ENCODE assay signal across 8 mouse cellular contexts in the genomic region with DNA sequence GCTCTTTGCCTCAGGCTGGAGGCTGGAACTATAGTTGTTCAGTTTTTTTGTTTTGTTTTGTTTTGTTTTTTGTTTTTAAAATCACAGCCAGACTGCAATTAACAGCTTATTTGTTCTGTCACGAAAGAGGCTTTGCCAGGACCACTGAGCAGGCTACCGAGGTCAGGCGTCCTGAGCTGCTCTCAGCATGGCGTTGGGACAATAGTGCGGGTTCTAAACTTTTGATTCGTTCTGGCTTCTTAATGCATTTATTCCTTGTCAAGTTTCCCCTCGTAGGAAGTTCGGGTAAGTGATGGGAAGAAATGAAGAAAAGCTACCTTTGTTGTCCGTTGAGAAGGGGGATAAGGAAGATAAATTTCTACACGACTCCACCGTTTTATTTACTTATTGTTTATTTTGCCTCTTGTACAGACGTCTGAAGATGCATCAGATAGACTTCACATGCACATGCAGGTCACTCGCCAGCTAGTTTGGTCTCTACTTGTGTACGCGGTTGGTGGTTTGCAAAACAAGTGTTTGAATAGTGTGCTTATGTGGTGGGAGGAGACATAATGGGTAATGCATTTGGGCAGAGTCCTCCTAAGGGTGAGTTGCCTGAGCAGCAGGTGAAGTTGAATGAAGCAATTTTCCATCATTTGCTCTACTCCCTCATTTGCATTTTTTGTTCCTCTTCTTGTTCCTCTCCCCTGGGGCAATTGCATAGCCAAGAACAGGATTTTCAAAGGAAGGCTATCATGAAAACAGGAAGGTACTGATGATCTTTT. TPM values are rescaled to one million over a fixed set of nuclear protein-coding genes. Genes with fewer than 3 reads are reported as not detected.
DNase-seq lines count a peak whose midpoint lies in the region; ATAC-seq and TF ChIP-seq lines count a peak whose summit lies in the region.

No protein-coding gene starts in this region.

- H3K36me3 ChIP-seq in liver, embryonic 11.5 days (ENCODE audit: control insufficient read depth, insufficient read depth, low read length): no peaks in the 10 kb centered on the region
- H3K36me3 ChIP-seq in embryonic facial prominence, embryonic 10.5 days (replicated peaks): no peaks in the 10 kb centered on the region
- H3K36me3 ChIP-seq in hindbrain, postnatal 0 days (ENCODE audit: insufficient read depth, low read length): no peaks in the 10 kb centered on the region
- no peaks in the 10 kb centered on the region for H3K36me3 ChIP-seq in liver, embryonic 12.5 days

- H3K4me1 ChIP-seq in liver, embryonic 11.5 days (replicated peaks; ENCODE audit: control insufficient read depth, insufficient read depth, low read length): no peaks in the 10 kb centered on the region
- peaks cover 1% of the 10 kb centered on the region; the same call in 1 of the 2 replicates for H3K4me1 ChIP-seq in embryonic facial prominence, embryonic 10.5 days
- 0 out of 2 replicates have a peak, but pooled peaks cover 3% of the 10 kb centered on the region for H3K4me1 ChIP-seq in hindbrain, postnatal 0 days (ENCODE audit: insufficient read depth, low read length)
- H3K4me1 ChIP-seq in olfactory bulb, adult 2 months (ENCODE audit: control insufficient read depth, insufficient read depth, low read length): no peaks in the 10 kb centered on the region
- no peaks in the 10 kb centered on the region for H3K4me1 ChIP-seq in liver, embryonic 12.5 days

- no peak overlapping the region for H3K4me3 ChIP-seq in liver, embryonic 11.5 days (ENCODE audit: low read depth, low read length)
- peak overlapping the region; percentile 62 for H3K4me3 ChIP-seq in embryonic facial prominence, embryonic 10.5 days
- H3K4me3 ChIP-seq in hindbrain, postnatal 0 days (ENCODE audit: low read length): peak overlapping the region; percentile 75
- H3K4me3 ChIP-seq in olfactory bulb, adult 2 months (ENCODE audit: insufficient read depth, low read depth, low read length): peak overlapping the region; percentile 97
- H3K4me3 ChIP-seq in liver, embryonic 12.5 days: no peak overlapping the region

- ATAC-seq in liver, embryonic 11.5 days (replicated peaks; ENCODE audit: low FRiP score): no peak
- no peak for ATAC-seq in hindbrain, postnatal 0 days
- no peak for ATAC-seq in liver, embryonic 12.5 days

- H3K4me2 ChIP-seq in liver, embryonic 11.5 days: peak overlapping the region; percentile 65
- H3K4me2 ChIP-seq in hindbrain, postnatal 0 days (ENCODE audit: low read depth, low read length): peak overlapping the region; percentile 57
- no peak overlapping the region; the same call in 1 of the 2 replicates for H3K4me2 ChIP-seq in liver, embryonic 12.5 days

- H3K9me3 ChIP-seq in liver, embryonic 11.5 days (ENCODE audit: control insufficient read depth, low read length): no peaks in the 10 kb centered on the region
- no peaks in the 10 kb centered on the region for H3K9me3 ChIP-seq in embryonic facial prominence, embryonic 10.5 days
- H3K9me3 ChIP-seq in hindbrain, postnatal 0 days (ENCODE audit: low read length): no peaks in the 10 kb centered on the region
- H3K9me3 ChIP-seq in liver, embryonic 12.5 days (replicated peaks): no peaks in the 10 kb centered on the region

- H3K27ac ChIP-seq in liver, embryonic 11.5 days (ENCODE audit: low read depth, low read length): no peak overlapping the region
- peak overlapping the region; percentile 77; the same call in 1 of the 2 replicates for H3K27ac ChIP-seq in embryonic facial prominence, embryonic 10.5 days (replicated peaks)
- peak overlapping the region; percentile 87 for H3K27ac ChIP-seq in hindbrain, postnatal 0 days
- H3K27ac ChIP-seq in olfactory bulb, adult 2 months (ENCODE audit: insufficient read depth, low read depth, low read length): peak overlapping the region; percentile 49
- H3K27ac ChIP-seq in liver, embryonic 12.5 days: no peak overlapping the region

- DNase-seq in liver, embryonic 11.5 days (ENCODE audit: low spot score): no peak
- no peak for DNase-seq in liver
- DNase-seq in embryonic facial prominence, embryonic 10.5 days (ENCODE audit: low spot score): no peak
- DNase-seq in hindbrain, postnatal 0 days (ENCODE audit: low spot score): peak; percentile 53
- DNase-seq in ovary, adult 18-20 months (ENCODE audit: low spot score): no peak
- no peak for DNase-seq in adipocyte (ENCODE audit: low spot score)

- WGBS in liver, embryonic 11.5 days: 8% methylated on average over 15 of the region's 15 CpGs
- 5% methylated on average over 15 of the region's 15 CpGs for WGBS in embryonic facial prominence, embryonic 10.5 days
- under 1% methylated on average over 15 of the region's 15 CpGs for WGBS in hindbrain, postnatal 0 days
- 3% methylated on average over 15 of the region's 15 CpGs for whole genome bisulfite sequencing in olfactory bulb, adult 2 months
- 10% methylated on average over 15 of the region's 15 CpGs for WGBS in liver, embryonic 12.5 days (ENCODE audit: insufficient replicate concordance)

- TF ChIP-seq CTCF in hindbrain, postnatal 0 days (IDR thresholded peaks at IDR 0.05; ENCODE audit: low read depth): peak; percentile 24; the same call in 1 of the 2 replicates
- no peak for TF ChIP-seq CTCF in olfactory bulb, adult 2 months (IDR thresholded peaks at IDR 0.05; ENCODE audit: insufficient read depth, low read depth, low read length)

- H3K9ac ChIP-seq in liver, embryonic 11.5 days (ENCODE audit: low read depth, low read length): no peak overlapping the region
- peak overlapping the region; percentile 72 for H3K9ac ChIP-seq in hindbrain, postnatal 0 days (replicated peaks; ENCODE audit: low read length)
- no peak overlapping the region for H3K9ac ChIP-seq in liver, embryonic 12.5 days

- peaks cover 28% of the 10 kb centered on the region for H3K27me3 ChIP-seq in liver, embryonic 11.5 days (replicated peaks; ENCODE audit: control insufficient read depth, insufficient read depth, low read length)
- peaks cover 37% of the 10 kb centered on the region for H3K27me3 ChIP-seq in embryonic facial prominence, embryonic 10.5 days (replicated peaks; ENCODE audit: low read depth, poor library complexity, severe bottlenecking)
- H3K27me3 ChIP-seq in hindbrain, postnatal 0 days (ENCODE audit: insufficient read depth, low read length): no peaks in the 10 kb centered on the region
- H3K27me3 ChIP-seq in liver, embryonic 12.5 days (replicated peaks): peaks cover 42% of the 10 kb centered on the region

- TF ChIP-seq POLR2A in olfactory bulb, adult 2 months (IDR thresholded peaks at IDR 0.05; ENCODE audit: insufficient read depth, low read depth, low read length): no peak

RNA-seq across cellular contexts. Expression of gene Adgrb3, which starts 1.4 kb away (rescaled TPM):
- polyA plus RNA-seq in liver, embryonic 11.5 days (2014; fragmentation: Nextera tagmentation; extraction: Ambion mirVana): 0.32 and 0.43 TPM in 2 replicates
- polyA plus RNA-seq in embryonic facial prominence, embryonic 10.5 days (2016; fragmentation: Nextera tagmentation; extraction: Ambion mirVana): 1.4 and 1.7 TPM in 2 replicates
- total RNA-seq in hindbrain, postnatal 0 days (2014; rRNA removed): 74.6 and 79.2 TPM in 2 replicates
- 44.7 and 46.5 TPM in 2 replicates for polyA plus RNA-seq in hindbrain, postnatal 0 days (2015; fragmentation: Nextera tagmentation; extraction: Ambion mirVana)
- polyA plus RNA-seq in olfactory bulb, adult 2 months (2012; ENCODE audit: insufficient read depth, insufficient read length, low replicate concordance, missing spikeins): not detected in 2 replicates
- 0.07 and 0.08 TPM in 2 replicates for polyA plus RNA-seq in liver, embryonic 12.5 days (2016; fragmentation: Nextera tagmentation; extraction: Ambion mirVana)

Comparison
In these comparisons a context has a peak if more than half of its experiments do, and no peak if none do; other contexts are left out.
1. H3K27ac ChIP-seq: peak in embryonic facial prominence, embryonic 10.5 days (single experiment), hindbrain, postnatal 0 days (single experiment) and olfactory bulb, adult 2 months (single experiment); none in liver, embryonic 11.5 days (single experiment) and liver, embryonic 12.5 days (single experiment).
2. H3K4me3 ChIP-seq: peak in embryonic facial prominence, embryonic 10.5 days (single experiment), hindbrain, postnatal 0 days (single experiment) and olfactory bulb, adult 2 months (single experiment); none in liver, embryonic 11.5 days (single experiment) and liver, embryonic 12.5 days (single experiment).